Mouse (Mus musculus) midbrain, embryonic 16.5 days (tissue): Measurements from ENCODE around the gene Nf1. TPM values are rescaled to one million over a fixed set of nuclear protein-coding genes. Genes with fewer than 3 reads are reported as not detected.
A peak's percentile ranks its signal among the peaks of the same experiment; 100 is the strongest.

Source experiments
- ATAC-seq: fragments of 200-750 bp; cut with Nextera tagmentation; 2 replicates; pipeline ENCODE4 v1.8.0; 2017; ENCODE audit warnings: moderate TSS enrichment
- H3K27ac ChIP-seq: fragments of 300-500 bp; sonication (generic); 2 replicates; pipeline ENCODE4 v1.5.1; 2014; ENCODE audit warnings: mild to moderate bottlenecking, low read length, mixed read lengths
- H3K27me3 ChIP-seq: fragments of 300-500 bp; sonication (generic); 2 replicates; pipeline ENCODE4 v1.6.1; 2014; ENCODE audit warnings: low read depth, low read length, mixed read lengths; ENCODE audit not compliant: control insufficient read depth, insufficient read depth
- H3K36me3 ChIP-seq: fragments of 300-500 bp; sonication (generic); 2 replicates; pipeline ENCODE4 v1.6.1; 2014; ENCODE audit warnings: mild to moderate bottlenecking, low read length, moderate library complexity, mixed read lengths; ENCODE audit not compliant: control insufficient read depth, insufficient read depth
- H3K4me1 ChIP-seq: fragments of 300-500 bp; sonication (generic); 2 replicates; pipeline ENCODE4 v1.6.1; 2014; ENCODE audit warnings: mild to moderate bottlenecking, low read length, mixed read lengths; ENCODE audit not compliant: control insufficient read depth, insufficient read depth
- H3K4me2 ChIP-seq: fragments of 300-500 bp; sonication (generic); 2 replicates; pipeline ENCODE4 v1.6.1; 2014; ENCODE audit warnings: mild to moderate bottlenecking, low read length, mixed read lengths
- H3K4me3 ChIP-seq: fragments of 300-500 bp; sonication (generic); 2 replicates; pipeline ENCODE4 v1.5.1; 2014; ENCODE audit warnings: low read depth, mild to moderate bottlenecking, low read length, moderate library complexity, mixed read lengths
- H3K9ac ChIP-seq: fragments of 300-500 bp; sonication (generic); 2 replicates; pipeline ENCODE4 v1.6.1; 2014; ENCODE audit warnings: low read depth, low read length, mixed read lengths
- H3K9me3 ChIP-seq: fragments of 300-500 bp; sonication (generic); replicated peaks from 2 replicates; pipeline ENCODE4 v1.6.1; 2014; ENCODE audit warnings: mild to moderate bottlenecking, low read length, mixed read lengths; ENCODE audit not compliant: control insufficient read depth, poor library complexity, severe bottlenecking
- WGBS: fragments of 180-500 bp; shearing (Covaris S2); extraction: QIAGEN DNeasy Blood & Tissue Kit; methylation state at CpG from one replicate; pipeline ENCODE4 v1.1.7; 2014; 5-methylcytosine and 5-hydroxymethylcytosine counted together
- polyA plus RNA-seq: library from polyadenylated mRNA; unstranded; fragments of >200 nt; fragmentation: Nextera tagmentation; extraction: Ambion mirVana; gene quantifications from 2 replicates; pipeline ENCODE4 v1.2.1, GENCODE M21; 2015

The Nf1 gene
- polyA plus RNA-seq, 1 experiment from 2014 or later = 4.7 TPM

DNA sequence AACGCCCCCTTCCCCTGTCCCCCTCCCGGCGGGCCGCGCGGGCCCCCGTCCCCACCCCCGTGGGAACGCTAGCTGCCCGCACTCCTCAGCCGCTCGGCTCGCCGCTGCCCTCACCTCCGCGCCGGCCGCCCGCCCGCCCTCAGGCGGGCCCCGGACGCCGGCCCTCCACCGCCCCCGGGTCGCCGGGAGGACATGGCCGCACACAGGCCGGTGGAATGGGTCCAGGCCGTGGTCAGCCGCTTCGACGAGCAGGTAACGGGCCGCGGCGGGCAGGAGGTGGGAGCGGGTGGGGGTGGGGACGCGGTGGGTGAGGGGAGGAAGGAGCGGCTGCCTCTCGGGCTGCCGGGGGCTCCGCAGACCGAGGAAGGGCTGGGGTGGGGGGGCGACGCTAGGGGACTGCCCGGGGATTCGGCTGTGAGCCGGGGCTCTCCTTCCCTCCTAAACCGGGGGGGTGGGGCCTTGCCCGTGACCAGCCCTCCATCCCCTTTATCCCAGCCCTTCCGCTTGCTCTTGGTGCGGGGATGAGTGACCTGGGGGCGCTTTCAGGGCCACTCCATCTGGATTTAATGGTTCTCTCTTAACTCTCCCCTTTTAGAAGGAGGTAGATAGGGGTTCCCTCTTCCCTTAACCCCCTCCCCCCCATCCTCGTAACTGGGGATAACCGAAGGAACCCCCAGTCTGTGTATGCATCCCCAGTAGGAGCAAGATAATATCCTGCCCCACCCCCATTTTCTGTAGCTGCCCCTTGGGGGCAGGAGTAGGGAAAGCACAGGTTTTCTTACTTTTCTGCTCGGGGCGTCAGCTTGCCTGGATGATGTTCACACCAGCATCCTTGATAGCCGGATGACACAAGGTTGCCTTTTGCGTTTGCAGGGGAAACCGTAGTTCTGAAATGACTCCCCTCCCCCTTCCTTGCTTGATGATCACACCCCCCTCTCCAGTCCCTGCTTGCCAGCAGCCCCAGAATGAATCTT, 602 bp downstream of the Nf1 start:
- peak; percentile 76 for ATAC-seq
- Histone ChIP-seq H3K27ac (peak overlapping the region; percentile 96), H3K9ac (peak overlapping the region; percentile 98), H3K4me3 (peak overlapping the region; percentile 96), H3K4me2 (peak overlapping the region; percentile 86), H3K4me1 (peaks cover 12% of the 10 kb centered on the region), H3K9me3 (peaks cover 2% of the 10 kb centered on the region; the same call in 1 of the 2 replicates), H3K36me3 (no peaks in the 10 kb centered on the region), H3K27me3 (no peaks in the 10 kb centered on the region)
- WGBS = 0% methylated on average over 30 of the region's 63 CpGs

DNA sequence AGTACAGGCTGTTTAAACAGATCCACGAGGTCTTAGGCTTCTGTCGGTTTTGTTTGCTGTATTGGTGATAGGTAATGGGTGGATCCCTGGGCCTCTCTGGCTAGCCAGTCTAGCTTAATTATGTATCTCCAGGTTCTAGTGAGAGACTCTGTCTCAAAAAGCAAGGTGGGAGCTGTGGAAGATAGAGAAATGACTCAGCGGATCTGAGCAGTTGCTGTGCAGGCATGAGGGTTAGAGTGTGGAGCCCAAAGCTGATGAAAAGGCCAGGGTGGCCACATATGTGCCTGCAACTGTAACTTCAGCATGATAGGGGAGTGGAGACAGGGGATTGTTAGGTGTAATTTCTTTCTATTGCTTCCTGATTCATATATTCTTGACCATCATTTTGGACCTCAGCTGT, 17.5 kb downstream of the Nf1 start:
- H3K9ac ChIP-seq = no peak overlapping the region
- no peak overlapping the region for H3K4me2 ChIP-seq
- ATAC-seq = no peak
- H3K4me3 ChIP-seq = no peak overlapping the region
- H3K9me3 ChIP-seq = no peaks in the 10 kb centered on the region
- 88% methylated on average over 3 of the region's 3 CpGs for WGBS
- H3K27ac ChIP-seq = no peak overlapping the region
- H3K4me1 ChIP-seq = peaks cover 10% of the 10 kb centered on the region
- H3K27me3 ChIP-seq = no peaks in the 10 kb centered on the region
- H3K36me3 ChIP-seq = no peaks in the 10 kb centered on the region

GRCm38 (mm10) chr11:79357397-79357796, 17.9 kb downstream of the Nf1 start:
- Histone ChIP-seq H3K27ac (no peak overlapping the region), H3K27me3 (no peaks in the 10 kb centered on the region), H3K36me3 (no peaks in the 10 kb centered on the region), H3K4me2 (no peak overlapping the region), H3K9ac (no peak overlapping the region), H3K4me1 (peaks cover 10% of the 10 kb centered on the region), H3K4me3 (no peak overlapping the region), H3K9me3 (no peaks in the 10 kb centered on the region)
- 95% methylated on average over 1 of the region's 1 CpGs for WGBS
- no peak for ATAC-seq

GRCm38 (mm10) chr11:79364956-79365355, 25.5 kb downstream of the Nf1 start:
- Histone ChIP-seq H3K27me3 (no peaks in the 10 kb centered on the region), H3K9ac (no peak overlapping the region), H3K36me3 (no peaks in the 10 kb centered on the region), H3K9me3 (no peaks in the 10 kb centered on the region), H3K4me1 (0 out of 2 replicates have a peak, but pooled peaks cover 2% of the 10 kb centered on the region), H3K4me2 (no peak overlapping the region), H3K27ac (no peak overlapping the region), H3K4me3 (no peak overlapping the region)
- 90% methylated on average over 3 of the region's 3 CpGs for WGBS
- ATAC-seq = no peak

GRCm38 (mm10) chr11:79366284-79366683, 26.8 kb downstream of the Nf1 start:
- H3K27me3 ChIP-seq = no peaks in the 10 kb centered on the region
- no peak overlapping the region for H3K4me3 ChIP-seq
- WGBS = 36% methylated on average over 8 of the region's 8 CpGs
- ATAC-seq = no peak
- 0 out of 2 replicates have a peak, but pooled peaks cover 2% of the 10 kb centered on the region for H3K4me1 ChIP-seq
- no peak overlapping the region for H3K9ac ChIP-seq
- no peak overlapping the region for H3K4me2 ChIP-seq
- no peaks in the 10 kb centered on the region for H3K36me3 ChIP-seq
- no peaks in the 10 kb centered on the region for H3K9me3 ChIP-seq
- H3K27ac ChIP-seq = no peak overlapping the region

GRCm38 (mm10) chr11:79373031-79373430, 33.5 kb downstream of the Nf1 start:
- no peaks in the 10 kb centered on the region for H3K27me3 ChIP-seq
- H3K9ac ChIP-seq = no peak overlapping the region
- H3K9me3 ChIP-seq = no peaks in the 10 kb centered on the region
- no peaks in the 10 kb centered on the region for H3K4me1 ChIP-seq
- H3K36me3 ChIP-seq = no peaks in the 10 kb centered on the region
- no peak for ATAC-seq
- no peak overlapping the region for H3K4me3 ChIP-seq
- H3K4me2 ChIP-seq = no peak overlapping the region
- WGBS = 93% methylated on average over 4 of the region's 4 CpGs
- H3K27ac ChIP-seq = no peak overlapping the region

DNA sequence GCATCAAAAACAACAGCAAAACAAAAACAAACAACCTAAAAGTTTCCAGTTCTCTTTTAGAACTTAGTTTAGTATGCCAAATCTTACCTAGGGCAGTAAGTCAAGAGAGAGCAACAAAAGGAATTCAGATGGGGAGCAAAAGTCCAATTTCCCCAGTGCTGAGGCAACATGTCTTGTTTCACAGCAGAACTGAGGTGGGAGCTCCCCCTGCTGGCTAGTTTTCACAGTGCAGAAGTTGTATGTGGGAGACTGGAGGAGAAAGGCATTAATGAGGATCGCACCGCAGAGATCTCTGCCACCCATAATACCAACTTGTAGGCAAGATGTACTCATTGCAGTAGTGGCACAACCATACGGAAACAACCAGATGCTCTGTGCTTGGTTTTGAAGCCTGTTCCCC, 58.8 kb downstream of the Nf1 start:
- H3K9me3 ChIP-seq = no peaks in the 10 kb centered on the region
- ATAC-seq = no peak
- WGBS = 62% methylated on average over 3 of the region's 3 CpGs

DNA sequence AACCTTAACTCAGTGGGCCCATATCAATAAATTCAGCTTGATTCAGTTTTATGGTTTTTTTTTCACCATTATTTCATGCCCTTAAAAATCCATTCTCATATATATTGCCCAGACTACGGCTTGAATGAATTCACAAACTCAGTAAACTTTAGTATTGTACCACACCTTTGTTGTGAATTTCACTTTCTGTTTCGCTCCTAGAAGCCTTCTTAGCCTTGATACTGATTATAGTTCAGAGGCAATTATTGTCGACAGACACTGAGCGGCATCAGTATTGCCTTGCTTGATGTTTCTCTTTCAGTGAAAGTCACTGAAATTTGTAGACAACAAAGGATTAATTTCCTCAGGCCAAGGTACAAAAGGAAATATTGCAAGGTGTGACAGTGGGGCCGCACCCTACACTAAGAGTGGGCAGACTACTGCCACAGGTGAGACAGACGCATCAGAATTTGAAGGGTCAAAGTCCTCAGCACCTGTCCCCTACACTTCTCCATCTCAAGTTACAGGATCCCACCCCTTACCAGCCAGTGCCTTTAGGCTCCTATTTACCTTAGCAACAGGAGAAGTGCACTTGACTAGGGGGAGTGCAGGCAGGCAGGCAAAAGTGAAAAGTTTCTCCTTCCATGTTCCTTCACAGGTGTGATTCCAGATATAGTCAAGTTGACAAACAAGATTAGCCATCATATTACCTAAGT, 64.3 kb downstream of the Nf1 start:
- no peak for ATAC-seq
- Histone ChIP-seq H3K36me3 (0 out of 2 replicates have a peak, but pooled peaks cover 2% of the 10 kb centered on the region), H3K27ac (no peak overlapping the region), H3K27me3 (no peaks in the 10 kb centered on the region), H3K4me2 (no peak overlapping the region), H3K9ac (no peak overlapping the region), H3K4me1 (no peaks in the 10 kb centered on the region), H3K9me3 (no peaks in the 10 kb centered on the region), H3K4me3 (no peak overlapping the region)
- 98% methylated on average over 6 of the region's 6 CpGs for WGBS

More for the DNA sequence above, 58.8 kb downstream of the Nf1 start:
- Histone ChIP-seq H3K36me3 (0 out of 2 replicates have a peak, but pooled peaks cover 2% of the 10 kb centered on the region), H3K4me1 (no peaks in the 10 kb centered on the region), H3K9ac (no peak overlapping the region), H3K4me3 (no peak overlapping the region), H3K27ac (no peak overlapping the region), H3K27me3 (no peaks in the 10 kb centered on the region), H3K4me2 (no peak overlapping the region)
